Comparison of ENCODE assay signal across 8 mouse cellular contexts in the genomic region with DNA sequence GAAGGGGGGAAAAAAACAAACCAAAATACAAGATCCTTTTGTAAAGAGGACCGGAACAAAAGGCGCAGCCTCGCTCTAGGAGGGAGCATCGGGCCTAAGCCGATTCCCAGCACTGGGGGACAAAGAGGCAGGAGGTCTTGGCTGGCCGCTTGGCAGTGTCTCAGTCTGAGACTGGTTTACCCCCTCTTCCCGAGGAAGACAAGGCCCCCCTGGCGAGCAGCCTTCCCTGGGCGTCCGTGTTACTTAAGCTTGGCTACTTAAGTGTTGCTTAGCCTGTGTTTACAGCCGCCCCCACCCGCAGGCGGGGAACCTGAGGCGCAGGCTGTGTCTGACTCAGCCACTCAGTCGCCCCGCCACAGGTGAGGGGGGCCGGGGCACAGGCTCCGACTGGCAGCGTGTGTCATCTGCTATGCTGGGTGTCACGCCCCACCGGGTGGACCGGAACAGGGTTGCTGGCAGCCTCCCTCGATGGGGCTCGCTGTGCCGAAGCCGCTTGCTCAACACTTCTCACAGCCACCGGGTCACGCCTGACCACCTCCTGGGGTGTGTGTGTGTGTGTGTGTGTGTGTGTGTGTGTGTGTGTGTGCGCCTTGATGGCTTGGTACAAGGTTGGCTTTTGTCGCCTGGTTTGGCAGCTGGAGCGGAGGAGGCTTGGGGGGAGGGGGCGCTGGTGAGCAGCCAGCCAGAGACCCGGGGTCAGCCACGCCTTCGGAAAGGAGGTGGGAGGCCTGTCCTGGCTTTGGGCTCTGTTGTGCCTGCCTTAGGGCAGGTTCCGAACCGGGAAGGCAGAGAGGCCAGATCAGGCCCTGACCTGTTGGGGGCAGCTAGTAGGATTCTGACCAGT. TPM values are rescaled to one million over a fixed set of nuclear protein-coding genes. Genes with fewer than 3 reads are reported as not detected.
DNase-seq lines count a peak whose midpoint lies in the region; ATAC-seq and TF ChIP-seq lines count a peak whose summit lies in the region.

No protein-coding gene starts in this region.

- H3K4me3 ChIP-seq in bone marrow, adult 2 months (replicated peaks; ENCODE audit: control insufficient read depth, low read depth, low read length) = peak overlapping the region; percentile 70
- H3K4me3 ChIP-seq in heart, embryonic 16.5 days (ENCODE audit: low read length) = peak overlapping the region; percentile 74
- peak overlapping the region; percentile 58 for H3K4me3 ChIP-seq in lung, postnatal 0 days (ENCODE audit: low read depth, low read length)

- no peaks in the 10 kb centered on the region for H3K9me3 ChIP-seq in heart, embryonic 16.5 days (replicated peaks; ENCODE audit: control insufficient read depth, low read length)
- H3K9me3 ChIP-seq in lung, postnatal 0 days (ENCODE audit: low read length) = no peaks in the 10 kb centered on the region

- under 1% methylated on average over 37 of the region's 37 CpGs for WGBS in bone marrow, adult 2 months
- 2% methylated on average over 37 of the region's 37 CpGs for WGBS in heart, embryonic 16.5 days
- 4% methylated on average over 36 of the region's 37 CpGs for WGBS in lung, postnatal 0 days

- H3K9ac ChIP-seq in heart, embryonic 16.5 days (ENCODE audit: low read length) = peak overlapping the region; percentile 76
- H3K9ac ChIP-seq in lung, postnatal 0 days (replicated peaks; ENCODE audit: low read depth) = peak overlapping the region; percentile 63

- DNase-seq in kidney, postnatal 14 days = peak; percentile 92
- peak; percentile 95 for DNase-seq in lung, postnatal 0 days (ENCODE audit: low spot score)
- peak; percentile 51 for DNase-seq in ovary, postnatal 14 days (ENCODE audit: low spot score)
- peak; percentile 94 for DNase-seq in thymus, postnatal 14 days

- TF ChIP-seq EP300 in lung, postnatal 0 days (IDR thresholded peaks at IDR 0.05) = no peak; the same call in 1 of the 2 replicates

- H3K27ac ChIP-seq in bone marrow, adult 2 months (ENCODE audit: control insufficient read depth, insufficient read depth, low read depth, low read length, poor library complexity) = peak overlapping the region; percentile 90
- peak overlapping the region; percentile 99 for H3K27ac ChIP-seq in heart, embryonic 16.5 days (ENCODE audit: low read length)
- peak overlapping the region; percentile 92 for H3K27ac ChIP-seq in lung, postnatal 0 days (ENCODE audit: low read length)

- no peaks in the 10 kb centered on the region for H3K27me3 ChIP-seq in heart, embryonic 16.5 days (ENCODE audit: control insufficient read depth, insufficient read depth, low read length)
- H3K27me3 ChIP-seq in lung, postnatal 0 days (replicated peaks; ENCODE audit: insufficient read depth, low read length) = no peaks in the 10 kb centered on the region

- peaks cover 11% of the 10 kb centered on the region for H3K4me1 ChIP-seq in bone marrow, adult 2 months (ENCODE audit: control insufficient read depth, insufficient read depth, low read length)
- peaks cover 68% of the 10 kb centered on the region for H3K4me1 ChIP-seq in heart, embryonic 16.5 days (ENCODE audit: control insufficient read depth, insufficient read depth, low read length)
- H3K4me1 ChIP-seq in lung, postnatal 0 days (ENCODE audit: insufficient read depth, low read depth, low read length) = peaks cover 31% of the 10 kb centered on the region

- peak overlapping the region; percentile 98 for H3K4me2 ChIP-seq in heart, embryonic 16.5 days (ENCODE audit: low read depth, low read length)
- H3K4me2 ChIP-seq in lung, postnatal 0 days (replicated peaks; ENCODE audit: low read depth, low read length) = peak overlapping the region; percentile 98

- no peaks in the 10 kb centered on the region for H3K36me3 ChIP-seq in heart, embryonic 16.5 days (ENCODE audit: control insufficient read depth, insufficient read depth)
- H3K36me3 ChIP-seq in lung, postnatal 0 days (ENCODE audit: insufficient read depth, low read length) = no peaks in the 10 kb centered on the region

- TF ChIP-seq CTCF in bone marrow, adult 2 months (IDR thresholded peaks at IDR 0.05; ENCODE audit: control insufficient read depth, insufficient read depth, low read length) = no peak; the same call in 1 of the 2 replicates
- TF ChIP-seq CTCF in lung, postnatal 0 days (IDR thresholded peaks at IDR 0.05) = peak; percentile 43

- TF ChIP-seq POLR2A in bone marrow, adult 2 months (IDR thresholded peaks at IDR 0.05; ENCODE audit: borderline replicate concordance, control insufficient read depth, low read depth, low read length) = peak; percentile 83; the same call in 1 of the 2 replicates

- peak; percentile 77 for ATAC-seq in CD4-positive, CD25-positive, alpha-beta regulatory T cell, adult 4 months
- ATAC-seq in erythroblast, adult 5-6 weeks (replicated peaks; ENCODE audit: low FRiP score, poor library complexity, severe bottlenecking) = peak; percentile 44
- 0 out of 2 replicates have a peak, but pooled peaks have one; percentile 5 for ATAC-seq in heart, embryonic 16.5 days (replicated peaks; ENCODE audit: extremely low read depth, insufficient read depth, low FRiP score)
- peak; percentile 75 for ATAC-seq in lung, postnatal 0 days

RNA-seq across cellular contexts. Expression of gene Gins2, which starts 50.5 kb away (rescaled TPM):
- polyA plus RNA-seq in CD4-positive, CD25-positive, alpha-beta regulatory T cell, adult 4 months (2017; shearing (Covaris generic)) = 10 to 100 TPM; 14.6 to 20.6 TPM
- 14.7 and 20.0 TPM in 2 replicates for polyA plus RNA-seq in bone marrow, adult 2 months (2011; ENCODE audit: insufficient read depth, insufficient read length, low replicate concordance, missing spikeins)
- total RNA-seq in erythroblast, adult 5-6 weeks (2015; ENCODE audit: low replicate concordance) = 13.3 and 32.0 TPM in 2 replicates
- total RNA-seq in erythroblast, adult 5-6 weeks (2017; ENCODE audit: low replicate concordance) = 4.3 and 14.3 TPM in 2 replicates
- 51.0 and 51.1 TPM in 2 replicates for polyA plus RNA-seq in heart, embryonic 16.5 days (2015; fragmentation: Nextera tagmentation; extraction: Ambion mirVana)
- 10.9 and 13.4 TPM in 2 replicates for polyA plus RNA-seq in lung, postnatal 0 days (2015; fragmentation: Nextera tagmentation; extraction: Ambion mirVana)

Comparison
In these comparisons a context has a peak if more than half of its experiments do, and no peak if none do; other contexts are left out.
1. Peak in every context shown above with its lines: DNase-seq, ATAC-seq, H3K4me3 ChIP-seq and H3K27ac ChIP-seq.
2. ATAC-seq: peak in every context shown above with its lines; median percentile 77 in CD4-positive, CD25-positive, alpha-beta regulatory T cell, adult 4 months; 75 in lung, postnatal 0 days; 44 in erythroblast, adult 5-6 weeks; 5 in heart, embryonic 16.5 days.